Comparison of ENCODE assay signal across 8 mouse cellular contexts in genomic region chr9:124440724-124441045, GRCm38 (mm10). TPM values are rescaled to one million over a fixed set of nuclear protein-coding genes. Genes with fewer than 3 reads are reported as not detected.
DNase-seq lines count a peak whose midpoint lies in the region; ATAC-seq and TF ChIP-seq lines count a peak whose summit lies in the region.
"Had no signal": no experiment of that assay in that cellular context is flagged by ENCODE, and none has a peak within 500 bp of the region (broad histone marks: within the 10 kb centered on the region; RNA-seq: fewer than 3 reads in every experiment).

No protein-coding gene starts in this region.

- no peak overlapping the region for H3K9ac ChIP-seq in kidney, postnatal 0 days (ENCODE audit: low read depth, low read length)

- WGBS in kidney, postnatal 0 days: 79% methylated on average over 13 of the region's 14 CpGs

- peaks cover 26% of the 10 kb centered on the region for H3K36me3 ChIP-seq in kidney, postnatal 0 days (ENCODE audit: insufficient read depth, low read length)

- no peak overlapping the region for H3K4me2 ChIP-seq in kidney, postnatal 0 days (ENCODE audit: low read length)

- no peak for ATAC-seq in kidney, postnatal 0 days (replicated peaks; ENCODE audit: low FRiP score, low read depth)
- peak; percentile 24 for ATAC-seq in granulocyte monocyte progenitor cell, adult 5-6 weeks (replicated peaks; ENCODE audit: poor library complexity, severe bottlenecking)
- peak; percentile 7; the same call in 1 of the 2 replicates for ATAC-seq in megakaryocyte progenitor cell, adult 5-6 weeks (replicated peaks; ENCODE audit: poor library complexity)

- no peak overlapping the region for H3K4me3 ChIP-seq in kidney, postnatal 0 days (replicated peaks; ENCODE audit: low read depth, low read length)

- no peak for DNase-seq in kidney, postnatal 0 days (ENCODE audit: low spot score)
- DNase-seq in kidney, adult 9 months: no peak
- peak; percentile 9 for DNase-seq in brain, embryonic 14.5 days (ENCODE audit: low read depth)
- DNase-seq in urinary bladder, postnatal 25 days (ENCODE audit: low spot score): no peak
- DNase-seq in layer of hippocampus, adult 11-12 months (ENCODE audit: low spot score): no peak

- TF ChIP-seq POLR2A in brain, embryonic 14.5 days (IDR thresholded peaks at IDR 0.05; ENCODE audit: borderline replicate concordance, extremely low read depth, insufficient read depth, insufficient read length, poor library complexity, severe bottlenecking): no peak

- H3K27me3 ChIP-seq in kidney, postnatal 0 days (ENCODE audit: insufficient read depth, low read length): no peaks in the 10 kb centered on the region

- peaks cover 12% of the 10 kb centered on the region; the same call in 1 of the 2 replicates for H3K9me3 ChIP-seq in kidney, postnatal 0 days (replicated peaks; ENCODE audit: low read length)

- no peaks in the 10 kb centered on the region for H3K4me1 ChIP-seq in kidney, postnatal 0 days (replicated peaks; ENCODE audit: insufficient read depth, low read length)

- H3K27ac ChIP-seq in kidney, postnatal 0 days: 0 out of 2 replicates have a peak overlapping the region, but pooled peaks have one; percentile 13

- no peak for TF ChIP-seq CTCF in kidney, postnatal 0 days (IDR thresholded peaks at IDR 0.05; ENCODE audit: low read depth)
- TF ChIP-seq CTCF in brain, embryonic 14.5 days (IDR thresholded peaks at IDR 0.05; ENCODE audit: borderline replicate concordance, extremely low read depth, insufficient read depth, insufficient read length): no peak

RNA-seq across cellular contexts. Expression of gene Ppp2r3d, which starts 36.0 kb away (rescaled TPM):
- 131 and 136 TPM in 2 replicates for polyA plus RNA-seq in kidney, postnatal 0 days (2015; fragmentation: Nextera tagmentation; extraction: Ambion mirVana)
- 314 and 336 TPM in 2 replicates for polyA plus RNA-seq in brain, embryonic 14.5 days (2012; rRNA removed)
- 26.0 and 34.2 TPM in 2 replicates for total RNA-seq in granulocyte monocyte progenitor cell, adult 5-6 weeks (2014; fragmentation: Nextera tagmentation)
- 14.2 and 16.2 TPM in 2 replicates for total RNA-seq in granulocyte monocyte progenitor cell, adult 5-6 weeks (2017)
- total RNA-seq in megakaryocyte progenitor cell, adult 5-6 weeks (2015): 21.9 and 26.2 TPM in 2 replicates
- total RNA-seq in megakaryocyte progenitor cell, adult 5-6 weeks (2017): 11.1 and 18.2 TPM in 2 replicates

RNA-seq across cellular contexts. Expression of gene Gm21836, which starts 52.9 kb away (rescaled TPM):
- not detected in 2 replicates for polyA plus RNA-seq in kidney, postnatal 0 days (2015; fragmentation: Nextera tagmentation; extraction: Ambion mirVana)
- polyA plus RNA-seq in brain, embryonic 14.5 days (2012; rRNA removed): not detected in 2 replicates
- not detected in 2 replicates for total RNA-seq in granulocyte monocyte progenitor cell, adult 5-6 weeks (2014; fragmentation: Nextera tagmentation)
- total RNA-seq in granulocyte monocyte progenitor cell, adult 5-6 weeks (2017): not detected in 2 replicates
- not detected in 2 replicates for total RNA-seq in megakaryocyte progenitor cell, adult 5-6 weeks (2015)
- total RNA-seq in megakaryocyte progenitor cell, adult 5-6 weeks (2017): not detected in 2 replicates
- polyA plus RNA-seq: large intestine, adult 2 months had no signal
